Mouse (Mus musculus): ENCODE data around the gene Ralgapa1.

- TF ChIP-seq MAX (IDR thresholded peaks at IDR 0.05; ENCODE audit: low read depth), result no peak
- no peak for TF ChIP-seq POLR2A (IDR thresholded peaks at IDR 0.05; ENCODE audit: insufficient read length, low read depth)
- TF ChIP-seq POLR2AphosphoS2 (IDR thresholded peaks at IDR 0.05; ENCODE audit: insufficient read length, low read depth), result no peak
- no peak for TF ChIP-seq USF1 (IDR thresholded peaks at IDR 0.05; ENCODE audit: low read depth)
- TF ChIP-seq CEBPB (IDR thresholded peaks at IDR 0.05; ENCODE audit: insufficient read depth, poor library complexity, severe bottlenecking), result no peak
- TF ChIP-seq MYOG (IDR thresholded peaks at IDR 0.05; ENCODE audit: control insufficient read depth in 1 of 3, insufficient read depth in 1 of 3, insufficient read length in 2 of 3, low read depth in 2 of 3), result no peak
- TF ChIP-seq REST (IDR thresholded peaks at IDR 0.05; ENCODE audit: insufficient read depth, insufficient read length), result no peak
- TF ChIP-seq E2F4 (IDR thresholded peaks at IDR 0.05; ENCODE audit: insufficient read depth), result no peak
- no peak for TF ChIP-seq TCF12 (IDR thresholded peaks at IDR 0.05; ENCODE audit: insufficient read depth, poor library complexity, severe bottlenecking)
Measured at GRCm38 (mm10) chr12:55859409-55860349, 38.7 kb upstream of the Ralgapa1 start.
